Mouse (Mus musculus) gastrocnemius, postnatal 4 days (tissue): ENCODE data around the gene Sult1b1. TPM values are rescaled to one million over a fixed set of nuclear protein-coding genes. Genes with fewer than 3 reads are reported as not detected.

ENCODE experiments used
- total RNA-seq, 2 experiments: library from RNA; stranded (reverse); gene quantifications; 2 replicates each; pipeline ENCODE4 v1.2.3; 2021

The Sult1b1 gene
- total RNA-seq, 2 experiments from 2014 or later: not detected

Other genes with a start within 250 kb of the Sult1b1 start
- gene Ugt2a3, start 201.0 kb downstream of the Sult1b1 start, total RNA-seq: not detected
- gene Ugt2b38, start 114.0 kb downstream of the Sult1b1 start, total RNA-seq: not detected
- gene Ugt2a2, start 55.9 kb downstream of the Sult1b1 start, total RNA-seq: not detected
- gene Gm43638, start 51.4 kb downstream of the Sult1b1 start, total RNA-seq: not detected
- gene Ugt2a1, start 47.3 kb downstream of the Sult1b1 start, total RNA-seq: not detected
- gene Sult1d1, start 30.8 kb upstream of the Sult1b1 start, total RNA-seq: under 1 TPM in 1 of 2 experiments, not detected in 1; 0.23 TPM
- not detected for gene Sult1e1, start 53.4 kb upstream of the Sult1b1 start, total RNA-seq
- not detected for gene Csn1s1, start 128.0 kb upstream of the Sult1b1 start, total RNA-seq
- not detected for gene Csn2, start 161.4 kb upstream of the Sult1b1 start, total RNA-seq
- gene Csn1s2a, start 236.4 kb upstream of the Sult1b1 start, total RNA-seq: not detected